Mouse (Mus musculus): Measurements from ENCODE around the gene Skil.
"Not testable (repeated sequence)": the region's sequence is repeated elsewhere in the genome, so short reads cannot be mapped to it uniquely, and the experiment has no call there.

The Skil gene

GRCm38 (mm10) chr3:31126848-31127247 lies 32.0 kb downstream of the Skil start:
- DNase-seq (ENCODE audit: low read depth, low spot score), result no peak

GRCm38 (mm10) chr3:31129766-31130165 lies 34.9 kb downstream of the Skil start:
- DNase-seq (ENCODE audit: low read depth, low spot score), result no peak

GRCm38 (mm10) chr3:31133664-31134063 lies 38.8 kb downstream of the Skil start:
- DNase-seq (ENCODE audit: low read depth, low spot score), result no peak

- DNase-seq (ENCODE audit: low read depth, low spot score), result no peak
Measured at GRCm38 (mm10) chr3:31134246-31134645, 39.4 kb downstream of the Skil start.

GRCm38 (mm10) chr3:31134696-31135095 lies 39.8 kb downstream of the Skil start:
- no peak for DNase-seq (ENCODE audit: low read depth, low spot score)

- not testable (repeated sequence) for DNase-seq (ENCODE audit: low read depth, low spot score)
Measured at GRCm38 (mm10) chr3:31136591-31136990, 41.7 kb downstream of the Skil start.

GRCm38 (mm10) chr3:31138454-31139424 lies 43.9 kb downstream of the Skil start:
- peak; percentile 59 for DNase-seq (ENCODE audit: low read depth, low spot score)

- no peak for DNase-seq (ENCODE audit: low read depth, low spot score)
Measured at GRCm38 (mm10) chr3:31141621-31142020, 46.8 kb downstream of the Skil start.

GRCm38 (mm10) chr3:31145222-31145621 lies 50.4 kb downstream of the Skil start:
- not testable (repeated sequence) for DNase-seq (ENCODE audit: low read depth, low spot score)

GRCm38 (mm10) chr3:31145641-31146290 lies 50.9 kb downstream of the Skil start:
- DNase-seq (ENCODE audit: low read depth, low spot score), result peak; percentile 76

- no peak for DNase-seq (ENCODE audit: low read depth, low spot score)
Measured at GRCm38 (mm10) chr3:31148595-31148994, 53.7 kb downstream of the Skil start.

- no peak for DNase-seq (ENCODE audit: low read depth, low spot score)
Measured at GRCm38 (mm10) chr3:31149706-31150105, 54.8 kb downstream of the Skil start, which contains the start of gene Cldn11. TSS of gene Cldn11 (plus strand) at chr3:31149920.

GRCm38 (mm10) chr3:31152108-31152507 lies 57.2 kb downstream of the Skil start:
- no peak for DNase-seq (ENCODE audit: low read depth, low spot score)

GRCm38 (mm10) chr3:31156126-31156525 lies 61.3 kb downstream of the Skil start:
- no peak for DNase-seq (ENCODE audit: low read depth, low spot score)

- DNase-seq (ENCODE audit: low read depth, low spot score), result no peak
Measured at GRCm38 (mm10) chr3:31157776-31158175, 62.9 kb downstream of the Skil start.

- no peak for DNase-seq (ENCODE audit: low read depth, low spot score)
Measured at GRCm38 (mm10) chr3:31160046-31160445, 65.2 kb downstream of the Skil start.

- no peak for DNase-seq (ENCODE audit: low read depth, low spot score)
Measured at GRCm38 (mm10) chr3:31161336-31161735, 66.5 kb downstream of the Skil start.

GRCm38 (mm10) chr3:31162860-31163259 lies 68.0 kb downstream of the Skil start:
- DNase-seq (ENCODE audit: low read depth, low spot score), result no peak

- DNase-seq (ENCODE audit: low read depth, low spot score), result no peak
Measured at GRCm38 (mm10) chr3:31165803-31166202, 70.9 kb downstream of the Skil start.

GRCm38 (mm10) chr3:31166365-31166871 lies 71.6 kb downstream of the Skil start:
- no peak for DNase-seq (ENCODE audit: low read depth, low spot score)
